Mouse (Mus musculus) G1E-ER4 (cell line): ENCODE results near the gene Nanos3. TPM values are rescaled to one million over a fixed set of nuclear protein-coding genes. Genes with fewer than 3 reads are reported as not detected.

Experiments used
- GATA1 ChIP-seq: IDR thresholded peaks from one replicate; pipeline ENCODE4 v1.8.0; 2012; ENCODE audit warnings: low read length, inconsistent platforms
- polyA plus RNA-seq: library from polyadenylated mRNA; stranded (reverse); fragments of >175 nt; gene quantifications from 2 replicates; pipeline ENCODE4 v1.2.3, GENCODE M21; 2012

The Nanos3 gene
- polyA plus RNA-seq, 1 experiment = not detected

DNA sequence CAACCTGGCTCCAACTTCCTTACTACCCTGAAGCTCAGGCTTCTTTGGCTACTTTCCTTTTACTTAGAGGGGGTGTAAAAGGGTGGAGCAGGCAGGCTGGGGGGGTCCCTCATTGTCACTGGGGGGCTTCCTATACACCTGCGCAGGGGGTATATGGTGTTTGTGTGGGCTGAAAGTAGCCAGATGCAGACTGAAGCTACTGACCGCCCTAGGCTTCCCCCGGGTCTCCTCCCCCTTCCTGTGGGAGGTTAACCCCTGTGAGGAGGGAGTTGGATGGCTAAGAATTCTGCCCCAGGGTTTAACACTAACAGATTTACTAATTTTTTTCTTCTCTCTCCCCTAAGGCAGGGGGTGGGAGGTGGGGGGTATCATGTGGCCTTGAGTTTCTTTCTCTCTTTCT lies 8.5 kb downstream of the Nanos3 start:
- no peak for TF ChIP-seq GATA1

DNA sequence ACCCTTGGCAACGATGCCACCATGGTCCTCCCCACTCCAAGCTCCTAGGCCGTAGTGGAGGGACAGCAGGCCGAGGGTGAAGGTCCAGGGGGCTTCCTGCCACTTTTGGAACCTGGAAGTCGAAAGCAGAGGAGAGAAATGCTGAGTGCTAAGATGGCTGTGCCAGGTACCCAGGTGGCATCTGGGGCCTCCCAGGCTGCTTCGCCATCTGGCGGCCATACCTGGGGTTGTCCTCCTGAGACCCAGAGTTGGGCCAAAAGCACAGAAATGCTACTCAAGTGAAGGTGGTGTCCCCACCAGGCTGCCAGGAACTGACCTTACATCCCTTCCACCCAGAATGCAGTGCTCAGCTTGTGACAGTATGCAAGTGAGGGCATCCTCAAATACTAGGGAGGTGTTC lies 11.2 kb downstream of the Nanos3 start:
- TF ChIP-seq GATA1 = no peak

DNA sequence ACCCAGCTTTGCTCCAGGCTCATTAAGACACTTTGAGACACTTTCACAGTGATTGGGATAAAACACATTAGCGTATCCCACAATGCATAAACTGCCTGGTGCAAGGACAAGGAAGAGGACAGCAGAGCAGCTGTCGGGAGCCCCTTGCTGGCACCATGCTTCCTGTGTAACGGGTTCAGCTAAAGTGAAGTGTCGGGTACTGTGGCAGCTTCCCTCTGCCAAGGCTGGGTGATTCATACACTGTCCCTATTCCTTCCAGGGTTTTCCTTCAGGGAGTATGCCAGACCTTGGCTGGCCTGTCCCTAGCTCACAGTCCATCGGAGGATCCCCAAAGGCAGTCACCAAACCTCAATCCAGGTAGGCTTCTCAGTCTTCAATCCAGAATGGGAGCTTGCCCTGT lies 14.9 kb downstream of the Nanos3 start:
- TF ChIP-seq GATA1 = no peak

DNA sequence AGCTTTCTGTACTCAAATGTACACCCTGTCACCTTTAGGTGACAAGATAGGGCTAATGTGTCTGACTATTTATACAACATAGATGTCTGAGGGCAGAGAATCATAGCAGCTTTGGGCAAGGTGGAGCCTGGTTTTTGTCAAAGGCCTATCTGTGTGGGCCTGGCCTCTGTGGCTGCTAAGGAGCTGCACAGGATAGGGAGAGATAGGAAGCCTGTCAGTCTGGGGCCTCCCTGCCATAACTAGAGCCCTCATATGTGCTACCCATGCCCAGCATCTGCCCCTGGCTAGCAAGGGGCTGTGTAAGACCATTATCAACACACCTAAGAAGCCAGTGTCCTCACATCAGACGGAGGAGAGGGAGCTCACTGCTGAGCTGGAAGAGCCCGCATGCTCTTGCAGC lies 17.3 kb downstream of the Nanos3 start:
- TF ChIP-seq GATA1 = no peak

DNA sequence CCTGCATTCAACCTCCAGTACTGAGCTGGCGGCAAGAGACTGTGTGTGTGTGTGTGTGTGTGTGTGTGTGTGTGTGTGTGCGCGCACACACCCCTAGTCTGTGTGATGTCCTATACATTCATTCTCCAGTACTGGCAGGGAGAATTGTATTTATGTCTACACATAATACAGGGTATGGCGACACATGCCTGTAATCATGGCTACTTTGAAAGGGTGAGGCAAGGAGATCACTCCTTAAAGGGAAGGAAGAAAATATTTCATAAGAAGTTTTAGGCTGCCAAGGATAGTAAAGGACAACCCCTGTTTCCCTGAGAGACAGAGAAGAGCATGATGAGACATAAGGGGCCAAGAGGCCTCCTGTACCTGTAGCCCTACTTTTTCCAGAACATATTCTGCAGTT lies 27.4 kb downstream of the Nanos3 start:
- no peak for TF ChIP-seq GATA1

DNA sequence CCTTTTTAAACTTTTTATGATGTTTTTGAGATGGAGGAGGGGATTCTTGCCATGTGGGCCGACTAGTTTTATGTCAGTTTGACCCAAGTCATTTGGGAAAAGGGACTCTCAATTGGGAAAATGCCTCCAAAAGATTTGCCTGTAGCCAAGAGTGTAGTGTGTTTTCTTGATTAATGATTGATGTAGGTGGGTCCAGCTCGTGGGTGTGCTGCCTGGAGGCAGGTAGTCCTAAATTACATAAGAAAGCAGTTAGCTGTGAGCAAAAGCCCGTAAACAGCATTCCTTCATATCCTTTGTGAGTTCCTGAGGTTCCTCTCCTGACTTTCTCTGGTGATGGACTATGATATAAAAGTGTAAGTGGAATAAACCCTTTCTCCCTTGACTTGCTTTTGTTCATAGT lies 35.8 kb downstream of the Nanos3 start:
- TF ChIP-seq GATA1 = no peak

DNA sequence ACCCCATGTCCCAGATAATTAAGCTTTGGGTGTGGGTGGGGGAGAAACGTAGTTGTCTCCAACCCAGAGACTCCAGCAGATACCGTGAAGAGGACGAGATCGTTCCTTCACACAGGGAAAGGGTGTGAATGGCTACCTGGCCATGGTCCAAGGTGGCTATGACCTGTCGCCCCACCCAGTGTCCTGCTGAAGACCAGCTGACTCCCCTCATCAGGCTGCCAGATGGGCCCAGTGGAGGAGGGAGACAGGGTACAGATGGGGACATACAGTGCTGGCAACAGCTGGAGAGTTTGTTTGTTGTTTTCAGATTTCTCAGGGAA lies 36.5 kb downstream of the Nanos3 start:
- no peak for TF ChIP-seq GATA1

DNA sequence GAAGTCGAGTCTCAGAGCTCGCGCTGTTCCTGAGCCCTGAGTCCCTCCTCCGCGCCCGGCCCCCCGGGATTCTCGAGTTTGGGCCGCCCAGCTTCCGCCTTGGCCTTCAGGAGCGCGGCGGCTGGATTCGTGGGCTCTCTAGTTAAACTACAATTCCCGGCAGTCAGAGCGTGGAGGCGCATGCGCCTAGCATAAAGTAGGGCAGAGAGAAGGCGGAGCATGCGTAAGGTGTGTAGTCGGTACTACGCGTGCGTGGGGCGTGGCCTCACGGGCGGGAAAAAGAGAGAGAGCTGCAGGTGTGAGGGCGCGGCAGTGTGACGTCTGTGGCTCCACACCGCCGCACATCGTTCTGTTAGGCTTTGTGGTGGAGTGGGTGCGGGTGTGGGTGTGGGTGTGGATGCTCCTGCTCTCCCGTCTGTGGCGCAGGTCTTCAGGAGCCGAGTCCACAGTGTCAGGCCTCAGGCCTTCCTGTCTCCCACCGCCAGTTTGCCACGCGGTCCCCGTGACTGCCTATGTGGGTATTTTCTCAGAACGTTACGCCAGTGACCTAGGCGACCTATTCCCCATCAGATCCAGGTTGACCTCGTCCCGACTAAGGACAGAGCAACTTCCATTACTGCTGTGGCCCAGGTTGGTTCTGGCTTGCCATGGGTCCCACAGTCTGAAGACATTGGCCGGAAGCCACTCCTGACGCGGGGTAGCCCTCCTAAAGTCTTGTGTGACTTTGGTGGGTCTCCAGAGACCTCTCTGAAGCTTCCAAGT lies 37.1 kb downstream of the Nanos3 start, which contains the start of the genes Cc2d1a and 4930432K21Rik:
Gene Cc2d1a (minus strand): TSS at position 168 of the 762 bp plus-strand sequence.
Gene 4930432K21Rik (plus strand): TSS at position 257 of the 762 bp plus-strand sequence.
- no peak for TF ChIP-seq GATA1

DNA sequence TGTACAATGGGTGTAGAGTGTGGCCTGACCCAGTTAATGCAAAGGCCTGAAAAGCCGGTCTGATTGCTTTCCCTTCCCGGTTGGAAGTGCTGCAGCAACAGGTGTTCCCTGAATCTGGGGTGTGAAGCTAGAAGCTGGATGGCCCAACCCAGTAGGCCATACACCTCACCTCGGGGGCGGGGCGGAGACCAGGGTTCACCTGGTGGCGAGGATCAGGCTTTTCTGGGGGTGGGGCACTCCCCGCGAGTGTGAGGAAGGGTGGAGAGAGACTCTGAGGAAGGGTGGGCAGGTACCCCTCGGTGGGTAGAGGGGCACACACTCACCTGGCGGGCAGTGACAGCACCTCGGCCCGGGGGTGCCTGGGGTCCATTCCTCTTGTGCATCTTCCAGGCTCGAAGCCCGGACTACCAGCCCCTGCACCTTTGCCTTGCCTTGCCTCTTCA lies 37.7 kb downstream of the Nanos3 start:
- no peak for TF ChIP-seq GATA1

DNA sequence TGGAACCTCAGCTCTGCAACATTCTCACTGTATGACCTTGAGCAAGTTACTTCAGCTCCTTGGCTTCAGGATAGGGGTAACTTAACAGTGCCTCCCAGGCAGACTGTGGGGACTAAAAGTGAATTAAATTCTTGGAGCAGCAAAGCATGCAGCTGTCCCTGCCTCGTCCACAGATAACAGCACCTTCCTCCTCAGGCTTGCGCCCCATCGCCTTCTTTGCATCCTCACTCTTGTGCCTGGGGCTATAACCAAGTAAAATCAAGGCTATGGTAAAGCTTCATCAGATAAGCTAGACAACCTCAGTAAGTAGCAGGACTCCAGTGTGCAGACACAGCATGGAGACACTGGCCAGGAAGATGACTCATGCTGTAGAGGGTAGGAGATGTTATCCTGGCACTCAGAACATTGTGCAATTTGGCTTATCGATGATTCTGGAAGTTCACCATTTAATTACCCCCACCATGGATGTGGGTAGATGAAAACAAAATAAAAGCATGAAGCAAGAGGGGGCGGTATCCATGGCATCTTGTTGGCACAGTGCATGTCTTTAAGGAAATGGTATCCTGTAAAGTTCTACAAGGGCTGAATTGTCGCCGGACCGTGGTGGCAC lies 40.3 kb downstream of the Nanos3 start:
- no peak for TF ChIP-seq GATA1

DNA sequence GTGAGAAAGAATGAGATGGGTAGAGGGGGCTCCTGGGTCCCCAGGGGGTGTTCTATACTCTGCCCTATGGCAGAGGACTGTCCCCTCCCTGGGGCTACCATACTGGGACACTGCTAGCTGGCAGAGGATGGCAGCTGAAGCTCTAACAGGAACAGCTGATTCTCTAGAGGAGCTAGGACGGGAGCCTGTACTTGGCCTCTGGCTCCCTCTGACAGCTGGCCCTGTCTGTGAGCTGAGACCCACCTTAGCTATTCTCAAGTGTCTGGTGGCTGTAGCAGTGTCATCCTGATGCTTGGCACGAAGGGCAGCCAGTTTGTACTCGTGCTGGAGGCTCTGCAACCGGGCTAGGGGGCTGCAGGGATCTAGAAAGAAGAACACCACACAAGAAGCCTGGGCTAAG lies 44.2 kb downstream of the Nanos3 start:
- no peak for TF ChIP-seq GATA1

DNA sequence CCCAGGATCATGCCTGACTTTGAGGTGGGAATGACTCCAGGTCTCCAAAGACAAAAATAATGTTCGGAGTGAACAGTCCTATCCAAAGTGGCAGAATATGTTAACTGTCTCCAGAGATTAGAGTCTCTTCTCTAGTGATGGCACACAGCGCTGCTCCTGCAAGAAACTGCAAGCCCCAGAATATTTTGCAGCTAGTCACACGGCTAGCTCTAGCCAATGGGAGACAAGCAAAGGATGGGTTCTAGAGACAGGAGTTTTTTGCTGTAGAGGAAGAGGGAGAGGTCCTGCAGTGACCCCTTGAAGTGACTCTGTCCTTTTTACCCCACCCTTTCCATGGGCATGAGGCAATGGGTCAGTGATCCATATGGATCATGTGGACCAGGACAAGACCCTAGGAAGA lies 47.2 kb downstream of the Nanos3 start:
- TF ChIP-seq GATA1 = no peak

DNA sequence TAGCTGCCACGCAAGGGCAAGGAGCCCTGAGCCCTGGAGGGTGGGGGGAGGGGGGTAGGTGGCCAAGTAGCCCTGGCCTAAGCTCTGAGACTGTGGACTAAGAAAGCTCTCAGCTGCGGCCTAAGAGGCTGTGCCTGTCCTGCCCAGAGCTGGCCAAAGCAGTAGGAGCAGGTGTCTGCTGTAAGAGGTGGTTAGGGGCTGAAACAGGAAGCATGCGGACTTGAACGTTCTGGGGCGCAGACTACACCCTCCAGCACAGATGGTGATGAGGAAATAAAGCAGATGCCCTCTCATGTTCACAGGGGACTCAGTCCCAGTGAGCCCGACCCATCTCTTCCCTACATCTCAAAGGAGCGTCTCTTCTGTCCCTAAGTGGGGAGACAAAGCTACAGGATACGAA lies 52.8 kb downstream of the Nanos3 start:
- TF ChIP-seq GATA1 = no peak

DNA sequence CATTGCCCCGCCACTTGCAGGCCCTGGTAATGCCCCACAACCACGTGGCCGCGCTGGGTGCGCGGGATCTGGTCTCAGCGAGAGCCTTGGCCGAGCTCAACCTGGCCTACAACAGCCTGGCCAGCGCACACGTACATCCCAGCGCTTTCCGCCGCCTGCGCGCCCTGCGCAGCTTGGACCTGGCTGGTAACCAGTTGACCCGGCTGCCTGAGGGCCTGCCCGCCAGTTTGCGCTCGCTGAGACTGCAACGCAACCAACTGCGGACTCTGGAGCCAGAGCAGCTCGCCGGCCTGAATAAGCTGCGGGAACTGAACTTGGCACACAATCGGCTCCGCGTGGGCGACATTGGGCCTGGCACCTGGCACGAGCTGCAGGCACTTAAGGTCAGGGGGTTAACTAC lies 54.2 kb downstream of the Nanos3 start:
- no peak for TF ChIP-seq GATA1

DNA sequence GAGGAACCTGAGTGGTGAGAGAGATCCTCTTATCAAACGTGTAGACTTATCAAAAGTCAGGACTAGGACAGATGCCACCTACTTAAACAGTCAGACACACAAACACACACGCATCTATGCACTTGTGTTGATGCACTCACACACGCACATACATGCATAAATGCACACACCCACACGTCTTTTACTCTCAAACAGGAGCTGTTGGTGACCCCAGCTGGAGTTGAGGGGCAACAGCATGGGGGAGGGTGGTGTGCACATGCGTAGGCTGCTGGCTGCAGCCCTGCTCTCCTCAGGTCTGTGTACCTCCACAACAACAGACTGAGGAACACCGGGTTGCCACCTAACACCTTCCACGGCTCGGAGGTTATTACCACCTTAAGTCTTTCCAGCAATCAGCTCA lies 56.7 kb downstream of the Nanos3 start:
- TF ChIP-seq GATA1 = no peak

DNA sequence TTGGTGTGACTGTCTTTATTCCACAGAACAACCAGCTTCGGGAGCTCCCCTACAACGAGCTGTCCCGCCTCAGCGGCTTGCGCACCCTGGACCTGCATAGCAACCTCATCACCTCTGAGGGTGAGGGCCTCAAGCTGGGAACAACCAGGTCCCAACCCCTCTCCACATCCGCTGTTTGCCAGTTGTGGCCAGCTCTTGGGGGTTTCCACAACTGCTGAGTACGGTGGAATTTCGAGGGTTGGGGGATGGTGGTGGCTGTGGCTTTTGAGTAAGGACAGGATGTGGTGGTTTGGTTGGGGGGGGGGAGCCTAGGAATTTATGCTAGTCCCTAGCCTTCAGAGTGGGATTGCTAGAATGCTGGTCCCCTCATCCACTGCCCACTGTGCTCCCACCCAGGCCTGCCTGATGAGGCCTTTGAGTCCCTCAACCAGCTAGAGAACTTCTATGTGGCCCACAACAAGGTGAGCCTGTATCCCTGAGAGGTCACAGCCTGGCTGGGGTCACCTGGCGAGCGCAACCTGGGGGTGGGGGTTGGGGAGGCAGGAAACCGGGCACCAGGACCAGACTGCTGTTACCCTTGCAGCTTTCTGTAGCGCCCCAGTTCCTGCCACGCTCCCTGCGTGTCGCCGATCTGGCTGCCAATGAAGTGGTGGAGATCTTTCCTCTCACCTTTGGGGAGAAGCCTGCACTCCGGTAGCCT lies 57.7 kb downstream of the Nanos3 start:
- no peak for TF ChIP-seq GATA1

DNA sequence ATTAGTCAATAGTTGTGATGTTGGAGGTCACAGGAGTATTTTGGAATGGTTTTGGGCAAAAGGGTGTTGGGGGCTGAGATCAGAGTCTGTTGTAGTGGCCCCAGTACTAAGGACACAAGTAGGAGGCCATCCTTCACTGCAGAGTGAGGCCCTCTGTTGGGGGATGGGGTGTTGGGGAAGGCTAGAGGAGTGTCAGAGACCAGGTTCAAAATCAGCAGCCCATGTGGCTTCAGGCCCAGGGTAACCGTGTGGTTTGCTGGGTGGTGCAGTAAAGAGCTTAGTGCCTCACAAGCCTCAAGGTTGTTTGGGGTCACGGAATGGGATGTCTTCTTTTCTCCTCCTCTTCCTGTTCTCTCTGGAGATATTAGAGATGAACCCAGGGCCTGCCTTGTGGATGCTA lies 58.3 kb downstream of the Nanos3 start:
- TF ChIP-seq GATA1 = no peak
